Mouse (Mus musculus) intestine, embryonic 16.5 days (tissue): ENCODE results near the gene Zdhhc8. TPM values are rescaled to one million over a fixed set of nuclear protein-coding genes. Genes with fewer than 3 reads are reported as not detected.

ENCODE experiments used
- ATAC-seq: fragments of 200-750 bp; cut with Nextera tagmentation; 2 replicates; pipeline ENCODE4 v1.8.0; 2017; ENCODE audit warnings: moderate TSS enrichment, moderate library complexity
- H3K27ac ChIP-seq: fragments of 300-500 bp; sonication (generic); 2 replicates; pipeline ENCODE4 v1.5.1; 2014; ENCODE audit warnings: mild to moderate bottlenecking, low read length
- H3K27me3 ChIP-seq: fragments of 300-500 bp; sonication (generic); replicated peaks from 2 replicates; pipeline ENCODE4 v1.6.1; 2014; ENCODE audit warnings: low read length, control low read depth, mixed read lengths; ENCODE audit not compliant: control insufficient read depth, insufficient read depth
- H3K36me3 ChIP-seq: fragments of 300-500 bp; sonication (generic); 2 replicates; pipeline ENCODE4 v1.6.1; 2014; ENCODE audit warnings: low read length, control low read depth; ENCODE audit not compliant: control insufficient read depth, insufficient read depth
- H3K4me1 ChIP-seq: fragments of 300-500 bp; sonication (generic); 2 replicates; pipeline ENCODE4 v1.6.1; 2014; ENCODE audit warnings: low read length, control low read depth, mixed read lengths; ENCODE audit not compliant: control insufficient read depth, insufficient read depth
- H3K4me2 ChIP-seq: fragments of 300-500 bp; sonication (generic); 2 replicates; pipeline ENCODE4 v1.6.1; 2014; ENCODE audit warnings: low read depth, low read length, control low read depth
- H3K4me3 ChIP-seq: fragments of 300-500 bp; sonication (generic); 2 replicates; pipeline ENCODE4 v1.5.1; 2014; ENCODE audit warnings: mild to moderate bottlenecking, low read length
- H3K9ac ChIP-seq: fragments of 300-500 bp; sonication (generic); 2 replicates; pipeline ENCODE4 v1.6.1; 2014; ENCODE audit warnings: low read depth, low read length
- H3K9me3 ChIP-seq: fragments of 300-500 bp; sonication (generic); 2 replicates; pipeline ENCODE4 v1.6.1; 2016; ENCODE audit warnings: low read length, control low read depth; ENCODE audit not compliant: control insufficient read depth
- WGBS: fragments of 180-500 bp; shearing (Covaris S2); extraction: QIAGEN DNeasy Blood & Tissue Kit; methylation state at CpG from one replicate; pipeline ENCODE4 v1.1.7; 2014; 5-methylcytosine and 5-hydroxymethylcytosine counted together
- polyA plus RNA-seq: library from polyadenylated mRNA; unstranded; fragments of >200 nt; fragmentation: Nextera tagmentation; extraction: Ambion mirVana; gene quantifications from 2 replicates; pipeline ENCODE4 v1.2.1, GENCODE M21; 2015

Gene Zdhhc8
- polyA plus RNA-seq, 1 experiment from 2014 or later, result 4.1 TPM

- Histone ChIP-seq H3K4me2 (no peak overlapping the region; the same call in 1 of the 2 replicates), H3K9ac (peak overlapping the region; percentile 84; the same call in 1 of the 2 replicates)
- WGBS, result 53% methylated on average over 1 of the region's 1 CpGs
These were observed 1.5 kb downstream of the Zdhhc8 start for GRCm38 (mm10) chr16:18233451-18233850.

GRCm38 (mm10) chr16:18231451-18231850 lies 3.5 kb downstream of the Zdhhc8 start:
- no peaks in the 10 kb centered on the region for H3K27me3 ChIP-seq
- H3K4me2 ChIP-seq, result no peak overlapping the region
- H3K9ac ChIP-seq, result no peak overlapping the region; the same call in 1 of the 2 replicates
- H3K36me3 ChIP-seq, result 0 out of 2 replicates have a peak, but pooled peaks cover 3% of the 10 kb centered on the region
- no peak overlapping the region for H3K4me3 ChIP-seq
- peaks cover 26% of the 10 kb centered on the region for H3K4me1 ChIP-seq
- H3K9me3 ChIP-seq, result no peaks in the 10 kb centered on the region
- WGBS, result 84% methylated on average over 4 of the region's 4 CpGs
- no peak overlapping the region for H3K27ac ChIP-seq
- ATAC-seq, result no peak

More at GRCm38 (mm10) chr16:18233451-18233850, 1.5 kb downstream of the Zdhhc8 start:
- Histone ChIP-seq H3K9me3 (no peaks in the 10 kb centered on the region), H3K27ac (no peak overlapping the region), H3K36me3 (no peaks in the 10 kb centered on the region), H3K4me1 (peaks cover 27% of the 10 kb centered on the region), H3K27me3 (no peaks in the 10 kb centered on the region), H3K4me3 (no peak overlapping the region)
- no peak for ATAC-seq

GRCm38 (mm10) chr16:18231047-18231446 lies 3.9 kb downstream of the Zdhhc8 start:
- Histone ChIP-seq H3K27ac (no peak overlapping the region), H3K4me1 (peaks cover 22% of the 10 kb centered on the region), H3K4me2 (no peak overlapping the region), H3K4me3 (no peak overlapping the region), H3K36me3 (0 out of 2 replicates have a peak, but pooled peaks cover 3% of the 10 kb centered on the region), H3K9ac (no peak overlapping the region; the same call in 1 of the 2 replicates), H3K9me3 (no peaks in the 10 kb centered on the region), H3K27me3 (no peaks in the 10 kb centered on the region)
- WGBS, result 89% methylated on average over 3 of the region's 3 CpGs
- no peak for ATAC-seq

GRCm38 (mm10) chr16:18230617-18231016 lies 4.3 kb downstream of the Zdhhc8 start:
- Histone ChIP-seq H3K27ac (no peak overlapping the region), H3K9me3 (no peaks in the 10 kb centered on the region), H3K36me3 (peaks cover 3% of the 10 kb centered on the region; the same call in 1 of the 2 replicates), H3K4me2 (no peak overlapping the region), H3K27me3 (no peaks in the 10 kb centered on the region), H3K4me1 (peaks cover 18% of the 10 kb centered on the region), H3K9ac (no peak overlapping the region), H3K4me3 (no peak overlapping the region)
- 85% methylated on average over 6 of the region's 6 CpGs for WGBS
- no peak for ATAC-seq

DNA sequence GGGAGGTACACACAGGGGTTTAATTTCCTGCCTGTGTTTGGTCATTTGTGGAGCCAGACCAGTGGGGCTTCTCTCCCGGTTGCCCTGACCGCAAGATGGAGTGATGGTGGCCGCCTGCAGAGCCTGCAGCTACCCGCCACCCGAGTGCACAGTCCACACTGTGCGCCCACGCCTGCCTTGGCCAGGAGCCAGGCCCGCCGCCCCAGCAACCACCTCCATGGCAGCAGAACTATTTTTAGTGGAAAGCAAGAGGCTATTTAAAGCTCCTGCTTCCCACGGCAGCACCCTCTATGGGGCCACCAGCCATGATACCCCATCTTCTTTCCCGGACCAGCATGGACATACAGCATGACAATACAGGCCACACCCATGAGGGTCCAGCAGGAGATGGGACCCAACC lies 5.3 kb downstream of the Zdhhc8 start:
- Histone ChIP-seq H3K36me3 (peaks cover 11% of the 10 kb centered on the region), H3K9me3 (no peaks in the 10 kb centered on the region), H3K4me3 (no peak overlapping the region), H3K27ac (no peak overlapping the region), H3K9ac (no peak overlapping the region), H3K4me1 (peaks cover 17% of the 10 kb centered on the region), H3K27me3 (no peaks in the 10 kb centered on the region), H3K4me2 (no peak overlapping the region)
- 0 out of 2 replicates have a peak, but pooled peaks have one; percentile 23 for ATAC-seq
- WGBS, result 54% methylated on average over 11 of the region's 11 CpGs

- no peak for ATAC-seq
- Histone ChIP-seq H3K9ac (no peak overlapping the region), H3K36me3 (peaks cover 15% of the 10 kb centered on the region), H3K9me3 (no peaks in the 10 kb centered on the region), H3K27me3 (no peaks in the 10 kb centered on the region), H3K4me2 (no peak overlapping the region), H3K4me3 (no peak overlapping the region), H3K4me1 (peaks cover 11% of the 10 kb centered on the region), H3K27ac (no peak overlapping the region)
- WGBS, result 88% methylated on average over 4 of the region's 4 CpGs
These were observed 6.1 kb downstream of the Zdhhc8 start for GRCm38 (mm10) chr16:18228856-18229255.

- WGBS, result 94% methylated on average over 20 of the region's 20 CpGs
- H3K4me2 ChIP-seq, result no peak overlapping the region
- peaks cover 17% of the 10 kb centered on the region for H3K36me3 ChIP-seq
- no peaks in the 10 kb centered on the region for H3K27me3 ChIP-seq
- H3K4me1 ChIP-seq, result peaks cover 7% of the 10 kb centered on the region
- no peak overlapping the region for H3K9ac ChIP-seq
- H3K4me3 ChIP-seq, result no peak overlapping the region
- ATAC-seq, result no peak
- H3K27ac ChIP-seq, result no peak overlapping the region
- no peaks in the 10 kb centered on the region for H3K9me3 ChIP-seq
These were observed 7.0 kb downstream of the Zdhhc8 start for GRCm38 (mm10) chr16:18227897-18228422.

DNA sequence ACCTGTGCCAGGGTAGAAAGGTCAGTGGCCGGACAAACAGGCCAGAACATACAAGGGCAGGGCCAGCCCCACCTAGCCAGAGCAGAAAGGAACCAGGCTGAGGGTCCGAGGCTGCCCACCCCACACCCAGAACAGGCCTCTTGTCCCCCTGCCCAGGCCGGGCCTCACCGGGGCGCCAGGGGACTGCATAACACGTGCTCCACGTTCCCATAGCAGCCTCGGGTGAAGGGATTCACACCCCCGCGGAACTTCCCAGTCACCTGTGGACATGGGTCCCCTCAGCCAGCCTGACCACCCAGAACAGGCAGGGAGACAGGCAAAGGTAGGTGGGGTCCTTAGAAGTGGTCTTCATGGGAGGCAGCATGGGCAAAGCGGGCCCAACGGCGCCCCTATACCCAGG lies 7.7 kb downstream of the Zdhhc8 start:
- no peak overlapping the region for H3K9ac ChIP-seq
- H3K9me3 ChIP-seq, result no peaks in the 10 kb centered on the region
- no peak overlapping the region for H3K4me3 ChIP-seq
- peaks cover 7% of the 10 kb centered on the region for H3K4me1 ChIP-seq
- H3K27me3 ChIP-seq, result no peaks in the 10 kb centered on the region
- WGBS, result 92% methylated on average over 13 of the region's 13 CpGs
- no peak overlapping the region for H3K27ac ChIP-seq
- peaks cover 22% of the 10 kb centered on the region for H3K36me3 ChIP-seq
- ATAC-seq, result no peak
- H3K4me2 ChIP-seq, result no peak overlapping the region

GRCm38 (mm10) chr16:18222188-18222587 lies 12.7 kb downstream of the Zdhhc8 start:
- H3K4me3 ChIP-seq, result no peak overlapping the region
- H3K4me1 ChIP-seq, result peaks cover 14% of the 10 kb centered on the region
- WGBS, result 78% methylated on average over 11 of the region's 11 CpGs
- no peaks in the 10 kb centered on the region for H3K9me3 ChIP-seq
- no peak overlapping the region for H3K9ac ChIP-seq
- H3K27me3 ChIP-seq, result no peaks in the 10 kb centered on the region
- H3K27ac ChIP-seq, result no peak overlapping the region
- no peak overlapping the region for H3K4me2 ChIP-seq
- no peak for ATAC-seq
- H3K36me3 ChIP-seq, result peaks cover 22% of the 10 kb centered on the region

- no peak overlapping the region for H3K4me2 ChIP-seq
- no peaks in the 10 kb centered on the region for H3K9me3 ChIP-seq
- 76% methylated on average over 11 of the region's 11 CpGs for WGBS
- H3K27ac ChIP-seq, result no peak overlapping the region
- H3K27me3 ChIP-seq, result no peaks in the 10 kb centered on the region
- no peak overlapping the region for H3K9ac ChIP-seq
- ATAC-seq, result no peak
- peaks cover 14% of the 10 kb centered on the region for H3K4me1 ChIP-seq
- no peak overlapping the region for H3K4me3 ChIP-seq
- H3K36me3 ChIP-seq, result peaks cover 20% of the 10 kb centered on the region
These were observed 13.4 kb downstream of the Zdhhc8 start for GRCm38 (mm10) chr16:18221543-18221898.
